Mouse (Mus musculus) ovary, postnatal 14 days (tissue): ENCODE measurements around the gene Setd1a.

Experiments used
- DNase-seq: peaks from one replicate; pipeline ENCODE4 v3.0.0; 2022; ENCODE audit warnings: low spot score

Gene Setd1a

GRCm38 (mm10) chr7:127800435-127801009, 24.1 kb downstream of the Setd1a start, which contains the start of gene Hsd3b7:
Hsd3b7 (plus strand) TSS chr7:127800604.
- peak; percentile 91 for DNase-seq

DNA sequence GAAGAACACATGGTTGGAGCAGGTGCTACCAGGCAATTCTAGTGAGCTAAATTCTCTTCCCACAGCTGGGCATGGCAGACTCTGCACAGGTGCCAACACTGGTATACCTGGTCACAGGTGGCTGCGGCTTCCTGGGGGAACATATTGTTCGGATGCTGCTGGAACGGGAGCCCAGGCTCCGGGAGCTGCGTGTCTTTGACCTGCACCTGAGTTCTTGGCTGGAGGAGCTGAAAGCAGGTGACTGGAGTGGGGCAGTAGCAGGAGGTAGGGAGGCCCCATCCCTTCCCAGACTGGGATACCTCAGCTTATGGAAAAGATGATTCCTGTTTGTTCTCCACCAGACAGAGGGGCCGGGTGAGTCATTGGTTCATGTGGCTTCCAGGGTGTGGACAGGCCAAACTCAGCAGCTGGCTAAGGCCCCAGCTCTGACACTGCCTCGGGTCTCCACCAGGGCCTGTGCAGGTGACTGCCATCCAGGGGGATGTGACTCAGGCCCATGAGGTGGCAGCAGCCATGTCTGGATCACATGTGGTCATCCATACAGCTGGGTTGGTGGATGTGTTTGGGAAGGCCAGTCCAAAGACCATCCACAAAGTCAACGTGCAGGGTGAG, 24.6 kb downstream of the Setd1a start:
- no peak for DNase-seq

DNA sequence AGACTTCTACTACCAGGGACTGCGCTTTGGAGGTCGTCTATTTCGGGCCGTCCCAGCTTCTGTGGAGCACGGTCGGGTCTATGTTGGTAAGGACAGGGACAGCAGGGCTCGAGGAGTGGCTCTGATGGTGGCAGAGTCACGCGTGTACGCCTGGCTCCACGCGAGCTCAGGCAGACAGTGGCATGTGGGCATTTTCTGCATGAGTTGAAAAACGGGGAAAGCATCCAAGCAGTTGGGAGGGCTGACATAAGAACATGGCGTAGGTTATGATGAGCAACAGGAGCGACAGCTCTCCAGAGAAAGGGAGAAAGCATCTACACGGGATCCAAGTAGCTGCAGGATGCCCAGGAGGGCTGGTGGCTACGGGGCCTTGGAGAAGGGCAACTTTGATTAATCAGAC, 25.8 kb downstream of the Setd1a start:
- DNase-seq: no peak

GRCm38 (mm10) chr7:127808821-127809220, 32.4 kb downstream of the Setd1a start:
- DNase-seq: no peak

GRCm38 (mm10) chr7:127809846-127810245, 33.4 kb downstream of the Setd1a start:
- DNase-seq: no peak

DNA sequence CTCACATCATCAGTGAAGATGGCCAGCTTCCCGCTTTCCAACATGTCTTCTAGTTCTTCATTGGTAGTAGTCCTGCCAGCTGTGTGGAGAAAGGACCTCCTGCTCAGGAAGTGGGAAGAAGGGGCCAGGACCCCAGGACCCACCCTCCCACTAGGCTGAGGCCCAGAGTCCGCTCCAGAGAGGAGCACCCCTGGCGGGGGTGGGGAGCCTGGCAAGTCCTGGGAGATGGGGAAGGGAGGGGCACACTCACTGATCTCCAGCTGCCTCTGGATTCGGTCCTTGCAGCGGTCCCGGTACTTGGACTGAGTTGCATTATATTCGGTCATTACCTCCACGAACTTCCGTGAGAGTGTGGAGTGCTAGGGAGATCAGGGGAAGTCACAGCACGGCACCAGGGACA, 34.2 kb downstream of the Setd1a start:
- DNase-seq: no peak

DNA sequence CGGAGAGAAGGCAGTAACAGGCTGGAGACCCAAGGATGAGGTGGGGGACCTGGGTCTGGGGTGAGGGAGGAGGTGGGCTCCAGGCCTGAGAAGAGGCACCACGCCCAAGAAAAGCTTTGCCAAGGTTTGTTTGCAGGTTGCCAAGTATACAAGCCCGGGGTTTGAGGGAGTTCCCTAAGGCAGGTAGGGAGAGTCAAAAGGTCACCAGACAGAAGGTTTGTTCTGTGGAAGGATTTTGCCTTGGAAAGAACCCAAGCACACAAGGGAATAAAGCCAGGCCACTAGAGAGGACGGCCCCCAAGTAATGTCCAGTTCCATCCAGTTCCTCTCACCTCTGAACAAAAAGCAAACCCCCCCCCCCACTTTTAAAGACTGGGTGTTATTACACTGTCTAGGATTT, 34.8 kb downstream of the Setd1a start:
- no peak for DNase-seq

DNA sequence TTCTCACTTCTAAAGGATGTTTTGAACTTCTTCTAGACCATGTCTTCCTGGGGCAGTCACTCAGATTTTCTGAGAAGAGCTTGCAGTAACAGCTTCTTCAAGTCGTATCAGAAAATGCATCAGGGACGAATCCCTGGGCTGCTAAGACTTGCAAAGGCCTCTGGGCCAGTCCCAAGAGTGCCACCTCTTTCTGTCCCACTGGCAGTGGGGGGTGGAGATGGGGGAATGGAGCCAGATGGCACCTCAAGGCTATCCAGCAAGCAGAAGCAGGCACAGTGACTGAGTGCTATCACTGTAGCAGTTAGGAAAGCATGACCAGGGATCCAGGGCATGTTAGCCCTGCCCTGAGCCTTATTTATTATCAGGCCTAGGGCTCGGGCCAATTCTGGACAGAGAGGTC, 35.8 kb downstream of the Setd1a start:
- DNase-seq: no peak

DNA sequence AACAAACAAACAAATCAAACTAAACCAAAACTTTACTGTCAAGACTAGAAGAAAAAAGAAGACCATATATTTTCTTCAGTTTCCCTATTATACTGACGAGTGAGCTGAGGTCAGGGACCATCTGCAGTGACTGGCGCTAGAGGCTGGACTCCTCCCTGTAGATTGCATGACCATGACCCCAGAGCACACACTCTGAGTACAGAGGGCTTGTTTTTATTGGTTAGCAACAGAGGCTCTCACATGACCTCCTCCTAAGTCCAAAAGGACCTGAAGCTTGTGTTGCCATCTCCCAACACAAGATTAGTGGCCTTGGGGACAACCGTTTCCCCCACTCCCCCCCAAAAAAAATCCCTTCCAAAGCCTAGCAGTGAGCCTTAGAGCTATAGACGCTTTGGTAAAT, 37.4 kb downstream of the Setd1a start:
- DNase-seq: no peak

GRCm38 (mm10) chr7:127814241-127814921, 37.9 kb downstream of the Setd1a start:
- peak; percentile 46 for DNase-seq

GRCm38 (mm10) chr7:127815116-127815665, 38.7 kb downstream of the Setd1a start:
- DNase-seq: no peak

GRCm38 (mm10) chr7:127815954-127816821, 39.7 kb downstream of the Setd1a start:
- DNase-seq: peak; percentile 51

- DNase-seq: no peak
These were observed 40.6 kb downstream of the Setd1a start for GRCm38 (mm10) chr7:127817053-127817452.

DNA sequence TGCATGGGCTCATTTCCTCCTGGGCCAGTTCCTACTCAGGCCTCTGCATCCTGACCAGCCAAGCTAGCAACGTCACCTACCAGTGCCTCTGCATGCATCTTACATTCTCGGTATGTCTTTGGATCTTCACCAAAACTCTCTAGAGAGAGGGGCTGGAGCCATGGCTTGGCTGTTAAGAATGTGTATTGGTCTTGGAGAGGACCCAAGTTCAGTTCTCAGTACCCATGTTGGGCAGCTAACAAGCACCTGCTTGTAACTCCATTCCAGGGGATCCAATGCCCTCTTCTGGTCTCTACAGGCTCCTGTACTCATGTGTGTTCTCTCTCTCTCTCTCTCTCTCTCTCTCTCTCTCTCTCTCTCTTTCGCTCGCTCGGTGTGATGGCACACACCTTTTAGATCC, 41.3 kb downstream of the Setd1a start:
- DNase-seq: no peak

DNA sequence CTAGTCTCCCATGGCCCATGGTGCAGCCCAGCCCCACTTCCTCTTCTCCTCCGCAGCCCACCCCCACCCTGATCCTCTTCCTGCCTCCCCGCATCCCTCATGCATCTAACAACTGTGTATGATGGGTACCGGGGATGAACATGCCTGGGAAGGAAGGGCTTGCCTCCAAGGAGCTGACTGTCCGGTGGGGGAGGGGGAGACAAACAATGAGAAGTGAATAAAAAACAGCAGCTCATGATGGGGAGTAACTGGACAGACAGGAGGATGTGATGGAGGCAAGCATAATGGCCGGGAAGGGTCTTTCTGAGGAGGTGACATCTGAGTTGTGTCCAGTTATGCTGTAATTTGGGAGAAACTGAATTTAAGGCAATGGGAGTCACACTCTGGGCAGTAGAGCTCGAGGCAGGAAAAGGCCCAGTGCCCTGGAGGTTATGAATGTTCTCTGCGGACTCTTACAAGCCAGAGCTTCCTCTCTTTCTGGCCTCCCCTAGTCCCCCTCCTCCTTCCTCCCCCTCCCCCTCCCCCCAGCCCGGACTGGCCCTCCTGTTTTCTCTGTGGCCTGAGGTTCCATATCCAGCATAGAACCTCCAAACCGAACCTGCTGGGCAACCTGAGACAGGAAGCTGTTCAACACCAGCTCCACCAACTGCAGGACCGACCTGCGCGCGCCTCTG, 44.5 kb downstream of the Setd1a start:
- DNase-seq: no peak

DNA sequence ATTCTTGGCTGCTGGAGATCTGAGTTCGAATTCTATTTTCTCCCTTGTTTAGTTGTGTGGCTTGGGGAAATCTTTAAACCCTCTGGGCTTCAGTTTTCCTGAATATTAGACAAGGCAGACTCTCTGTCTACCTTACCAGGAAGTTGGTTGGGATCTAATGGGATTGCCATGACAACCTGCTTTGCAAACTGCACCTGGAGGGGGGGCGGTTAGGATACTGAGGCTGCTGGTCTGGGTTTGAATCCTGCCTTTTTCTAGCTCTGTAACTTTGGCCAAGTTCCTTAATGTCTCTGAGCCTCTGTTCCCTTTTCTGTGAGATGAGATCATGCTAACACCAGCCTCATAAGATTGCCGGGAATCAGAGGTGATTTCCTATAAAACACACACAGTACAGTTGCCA, 46.0 kb downstream of the Setd1a start:
- DNase-seq: no peak

GRCm38 (mm10) chr7:127823236-127824171, 47.0 kb downstream of the Setd1a start:
- DNase-seq: no peak

GRCm38 (mm10) chr7:127824176-127824871, 47.9 kb downstream of the Setd1a start, which contains the start of the genes Stx4a and Stx1b:
Stx4a (plus strand) TSS chr7:127824294.
Stx1b (minus strand) TSS chr7:127824549.
- DNase-seq: no peak

DNA sequence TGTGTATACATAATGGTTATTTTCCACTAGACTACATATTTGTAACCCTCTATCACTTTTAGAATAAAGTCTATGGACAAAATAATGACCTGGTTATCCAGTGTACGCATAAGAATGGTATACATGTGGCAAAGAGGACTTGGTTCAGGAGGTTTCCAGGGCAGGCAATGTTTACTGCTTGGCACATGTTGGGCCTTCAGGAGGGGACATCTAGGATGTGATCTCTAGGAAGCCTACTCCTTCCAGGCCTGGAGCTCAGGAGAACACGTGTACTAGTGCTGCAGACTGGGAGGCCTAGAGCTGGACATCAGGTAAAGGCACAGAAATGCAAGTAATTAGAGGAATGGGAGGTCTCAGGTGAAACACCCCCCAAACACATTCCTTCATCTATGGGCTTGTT, 59.1 kb downstream of the Setd1a start:
- DNase-seq: no peak

GRCm38 (mm10) chr7:127837473-127837872, 61.0 kb downstream of the Setd1a start:
- DNase-seq: no peak
